Mouse (Mus musculus): Measurements from ENCODE around the gene Ttll13. TPM values are rescaled to one million over a fixed set of nuclear protein-coding genes. Genes with fewer than 3 reads are reported as not detected.

Gene Ttll13
- total RNA-seq, 2 experiments from 2014 or later, result 1.5 TPM; not detected in 1

DNA sequence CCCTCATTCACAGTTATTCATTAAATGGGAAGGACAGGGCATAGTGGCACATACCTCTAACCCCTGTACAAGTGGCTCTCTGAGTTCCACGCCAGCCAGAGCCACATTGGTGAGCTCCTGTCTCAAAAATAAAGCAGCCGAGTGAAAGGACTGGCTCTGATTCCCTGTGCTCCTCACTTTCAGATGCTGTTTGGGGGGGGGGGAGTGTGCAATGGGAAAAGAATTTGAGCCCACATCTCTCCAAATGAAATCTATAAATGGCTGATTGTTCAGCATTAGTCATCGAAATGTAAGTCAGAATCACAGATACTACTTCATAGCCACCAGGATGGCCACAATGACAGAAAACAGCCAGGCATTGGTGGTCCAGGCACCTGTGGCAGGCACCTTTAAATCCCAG, 50.9 kb downstream of the Ttll13 start:
- no peak for ATAC-seq (replicated peaks; ENCODE audit: low FRiP score, poor library complexity, severe bottlenecking)

DNA sequence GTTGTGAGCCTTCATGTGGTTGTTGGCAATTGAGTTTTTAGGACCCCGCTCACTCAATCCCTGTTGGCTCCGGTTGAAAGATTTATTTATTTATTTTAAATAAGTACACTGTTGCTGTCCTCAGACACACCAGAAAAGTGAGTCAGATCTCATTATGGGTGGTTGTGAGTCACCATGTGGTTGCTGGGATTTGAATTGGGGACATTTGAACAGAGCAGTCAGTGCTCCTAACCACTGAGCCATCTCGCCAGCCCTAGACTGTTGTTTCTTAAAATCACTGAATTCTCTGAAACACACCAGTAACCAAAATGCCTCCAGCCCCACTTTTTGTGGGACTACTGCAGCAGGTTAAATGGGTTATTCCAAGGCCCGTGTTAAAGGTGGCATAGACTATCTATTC, 52.6 kb downstream of the Ttll13 start:
- no peak for ATAC-seq (replicated peaks; ENCODE audit: low FRiP score, poor library complexity, severe bottlenecking)

DNA sequence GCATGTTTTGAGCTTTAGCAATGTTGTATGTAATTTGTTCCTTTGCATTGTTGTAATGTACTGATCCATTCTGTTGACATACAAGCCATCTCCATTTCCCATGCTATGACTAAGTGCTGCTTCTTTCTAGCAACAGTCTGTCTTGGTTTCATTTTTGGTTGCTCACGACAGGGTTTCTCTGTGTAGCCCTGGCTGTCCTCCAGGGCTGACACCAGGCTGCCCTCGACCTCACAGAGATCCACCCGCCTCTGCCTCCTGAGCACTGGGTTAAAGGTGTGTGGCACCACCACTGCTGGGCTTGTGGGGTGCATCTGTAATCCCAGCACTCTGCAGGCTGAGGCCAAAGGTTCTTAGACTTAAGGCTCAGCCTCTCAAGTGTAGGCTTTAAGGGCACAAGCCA, 53.4 kb downstream of the Ttll13 start:
- no peak for ATAC-seq (replicated peaks; ENCODE audit: low FRiP score, poor library complexity, severe bottlenecking)

DNA sequence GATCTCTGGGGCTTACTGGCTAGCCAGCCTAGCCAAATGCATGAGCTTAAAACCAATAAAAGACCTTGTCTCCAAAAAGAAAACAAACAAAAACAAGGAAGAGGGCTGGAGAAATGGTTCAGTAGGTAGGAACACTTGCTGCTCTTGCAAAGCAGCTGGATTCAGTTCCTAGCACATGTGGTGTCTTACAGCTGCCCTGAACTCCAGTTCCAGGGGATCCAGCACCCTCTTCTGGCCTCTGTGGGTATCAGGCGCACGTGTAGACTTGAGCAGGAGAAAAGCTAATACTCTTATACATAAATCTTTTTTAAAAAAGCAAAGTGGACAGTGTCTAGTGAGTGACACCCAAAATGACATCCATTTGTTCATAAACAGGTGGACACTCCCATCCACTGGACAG, 55.3 kb downstream of the Ttll13 start:
- ATAC-seq (replicated peaks; ENCODE audit: low FRiP score, poor library complexity, severe bottlenecking), result no peak

DNA sequence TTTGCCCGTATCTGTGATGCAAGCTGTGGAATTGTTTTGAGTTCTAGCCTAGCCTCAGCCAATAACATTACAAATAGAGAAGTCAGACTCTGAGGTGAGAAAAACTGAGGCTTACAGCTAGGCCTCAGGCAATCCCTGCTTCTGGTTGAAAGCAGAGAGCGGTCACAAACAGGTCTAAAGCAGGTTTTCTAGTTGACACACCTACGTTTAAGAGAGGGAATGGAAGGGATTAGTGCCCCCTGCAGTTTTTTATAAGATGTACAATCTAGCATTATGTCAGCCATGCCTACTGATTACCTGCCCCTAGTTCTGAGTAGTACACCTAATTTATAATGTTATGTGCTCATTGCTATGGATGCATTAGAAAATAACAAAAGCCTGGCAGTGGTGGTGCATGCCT, 61.6 kb downstream of the Ttll13 start:
- no peak for ATAC-seq (replicated peaks; ENCODE audit: low FRiP score, poor library complexity, severe bottlenecking)

Other genes with a start within 250 kb of the Ttll13 start
- 6.9 and 8.8 TPM in 2 replicates for gene Zfp710, start 221.6 kb upstream of the Ttll13 start, total RNA-seq (2015; ENCODE audit: low replicate concordance)
- gene Zfp710, start 221.6 kb upstream of the Ttll13 start, total RNA-seq (2017; ENCODE audit: low replicate concordance), result 5.1 and 6.0 TPM in 2 replicates
- gene Idh2, start 131.0 kb upstream of the Ttll13 start, total RNA-seq (2015; ENCODE audit: low replicate concordance), result 20.3 and 31.3 TPM in 2 replicates
- gene Idh2, start 131.0 kb upstream of the Ttll13 start, total RNA-seq (2017; ENCODE audit: low replicate concordance), result 17.6 and 24.5 TPM in 2 replicates
- gene Sema4b, start 59.5 kb upstream of the Ttll13 start, total RNA-seq (2015; ENCODE audit: low replicate concordance), result 19.9 and 22.1 TPM in 2 replicates
- gene Sema4b, start 59.5 kb upstream of the Ttll13 start, total RNA-seq (2017; ENCODE audit: low replicate concordance), result 33.7 and 49.8 TPM in 2 replicates
- 21.3 and 41.8 TPM in 2 replicates for gene Cib1, start 13.6 kb upstream of the Ttll13 start, total RNA-seq (2015; ENCODE audit: low replicate concordance)
- gene Cib1, start 13.6 kb upstream of the Ttll13 start, total RNA-seq (2017; ENCODE audit: low replicate concordance), result 29.8 and 37.1 TPM in 2 replicates
- gene Gdpgp1, start 13.5 kb upstream of the Ttll13 start, total RNA-seq (2015; ENCODE audit: low replicate concordance), result 0.77 TPM in 1 of 2 replicates, not detected in the other
- 0.94 and 2.0 TPM in 2 replicates for gene Gdpgp1, start 13.5 kb upstream of the Ttll13 start, total RNA-seq (2017; ENCODE audit: low replicate concordance)
- gene Ngrn, start 14.8 kb downstream of the Ttll13 start, total RNA-seq (2015; ENCODE audit: low replicate concordance), result 5.2 and 7.7 TPM in 2 replicates
- gene Ngrn, start 14.8 kb downstream of the Ttll13 start, total RNA-seq (2017; ENCODE audit: low replicate concordance), result 5.6 and 9.9 TPM in 2 replicates
- gene Vps33b, start 23.3 kb downstream of the Ttll13 start, total RNA-seq (2015; ENCODE audit: low replicate concordance), result 3.8 and 12.7 TPM in 2 replicates
- 4.9 and 7.5 TPM in 2 replicates for gene Vps33b, start 23.3 kb downstream of the Ttll13 start, total RNA-seq (2017; ENCODE audit: low replicate concordance)
- 59.4 and 74.7 TPM in 2 replicates for gene Prc1, start 48.1 kb downstream of the Ttll13 start, total RNA-seq (2015; ENCODE audit: low replicate concordance)
- gene Prc1, start 48.1 kb downstream of the Ttll13 start, total RNA-seq (2017; ENCODE audit: low replicate concordance), result 188 and 334 TPM in 2 replicates
- 2.5 and 18.8 TPM in 2 replicates for gene Rccd1, start 78.1 kb downstream of the Ttll13 start, total RNA-seq (2015; ENCODE audit: low replicate concordance)
- 0.98 and 4.4 TPM in 2 replicates for gene Rccd1, start 78.1 kb downstream of the Ttll13 start, total RNA-seq (2017; ENCODE audit: low replicate concordance)
- 1.5 and 4.2 TPM in 2 replicates for gene Unc45a, start 94.6 kb downstream of the Ttll13 start, total RNA-seq (2015; ENCODE audit: low replicate concordance)
- gene Unc45a, start 94.6 kb downstream of the Ttll13 start, total RNA-seq (2017; ENCODE audit: low replicate concordance), result 4.2 and 4.8 TPM in 2 replicates
- gene Hddc3, start 96.7 kb downstream of the Ttll13 start, total RNA-seq (2015; ENCODE audit: low replicate concordance), result 2.3 TPM in 1 of 2 replicates, not detected in the other
- gene Hddc3, start 96.7 kb downstream of the Ttll13 start, total RNA-seq (2017; ENCODE audit: low replicate concordance), result 2.6 TPM in 2 replicates
- gene Man2a2, start 125.0 kb downstream of the Ttll13 start, total RNA-seq (2015; ENCODE audit: low replicate concordance), result 3.6 and 7.5 TPM in 2 replicates
- gene Man2a2, start 125.0 kb downstream of the Ttll13 start, total RNA-seq (2017; ENCODE audit: low replicate concordance), result 4.5 and 6.6 TPM in 2 replicates
- 56.5 and 60.0 TPM in 2 replicates for gene Fes, start 141.6 kb downstream of the Ttll13 start, total RNA-seq (2015; ENCODE audit: low replicate concordance)
- gene Fes, start 141.6 kb downstream of the Ttll13 start, total RNA-seq (2017; ENCODE audit: low replicate concordance), result 24.4 and 31.2 TPM in 2 replicates
- 23.0 and 23.1 TPM in 2 replicates for gene Furin, start 159.1 kb downstream of the Ttll13 start, total RNA-seq (2015; ENCODE audit: low replicate concordance)
- gene Furin, start 159.1 kb downstream of the Ttll13 start, total RNA-seq (2017; ENCODE audit: low replicate concordance), result 29.1 and 33.5 TPM in 2 replicates

Data from erythroblast, adult 5-6 weeks (primary cell).